Mouse (Mus musculus) bone marrow, adult 2 months (tissue): ENCODE measurements around the gene Zfp607a. TPM values are rescaled to one million over a fixed set of nuclear protein-coding genes. Genes with fewer than 3 reads are reported as not detected.

Experiments
- H3K27ac ChIP-seq: fragments of 200-500 bp; 2 replicates; pipeline ENCODE4 v1.5.1; 2012; ENCODE audit warnings: low read depth, mild to moderate bottlenecking, control low read depth, inconsistent platforms, low read length; ENCODE audit not compliant: control insufficient read depth, poor library complexity, insufficient read depth
- H3K4me1 ChIP-seq: fragments of 200-500 bp; 2 replicates; pipeline ENCODE4 v1.6.1; 2011; ENCODE audit warnings: low read length; ENCODE audit not compliant: control insufficient read depth, insufficient read depth
- H3K4me3 ChIP-seq: fragments of 200-500 bp; replicated peaks from 2 replicates; pipeline ENCODE3; 2011; ENCODE audit warnings: mild to moderate bottlenecking, low read depth, low read length, control low read depth; ENCODE audit not compliant: control insufficient read depth
- CTCF ChIP-seq: fragments of 200-500 bp; IDR thresholded peaks from 2 replicates; pipeline ENCODE4 v1.5.1; 2011; ENCODE audit warnings: low read length, control low read depth; ENCODE audit not compliant: control insufficient read depth, insufficient read depth
- POLR2A ChIP-seq: fragments of 200-500 bp; IDR thresholded peaks from 2 replicates; pipeline ENCODE4 v1.6.1; 2011; ENCODE audit warnings: low read depth, mild to moderate bottlenecking, control low read depth, low read length, borderline replicate concordance; ENCODE audit not compliant: control insufficient read depth
- WGBS: fragments of 180-500 bp; shearing (Covaris S2); methylation state at CpG from one replicate; pipeline ENCODE4 v1.1.7; 2018; 5-methylcytosine and 5-hydroxymethylcytosine counted together
- polyA plus RNA-seq: library from polyadenylated mRNA; stranded (reverse); fragments of >200 nt; gene quantifications from 2 replicates; pipeline ENCODE4 v1.2.4, GENCODE M21; 2011; ENCODE audit warnings: low replicate concordance; ENCODE audit not compliant: missing spikeins, insufficient read depth, insufficient read length

Gene Zfp607a
- polyA plus RNA-seq, result 0.40 and 2.3 TPM in 2 replicates

DNA sequence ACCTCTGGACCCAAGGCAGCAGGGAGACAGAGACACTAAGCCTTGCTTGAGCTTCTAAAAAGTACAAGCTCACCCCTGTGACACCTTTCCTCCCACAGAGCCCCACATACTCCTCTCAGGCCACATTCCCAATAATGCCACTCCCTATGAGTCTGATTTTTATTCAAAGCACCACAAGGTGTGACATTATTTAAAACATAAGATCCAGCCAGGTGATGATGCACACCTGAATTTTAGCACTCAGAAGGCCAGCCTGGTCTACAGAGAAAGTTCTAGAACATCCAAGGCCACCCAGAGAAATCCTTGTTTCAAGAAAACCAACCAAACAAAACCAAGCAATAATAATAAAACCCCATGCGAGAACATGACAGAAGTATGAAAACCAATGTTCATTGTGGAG lies at the start of gene Zfp607a:
Gene Zfp607a (plus strand): TSS at position 301 of the 400 bp plus-strand sequence.
- Histone ChIP-seq H3K4me3 (no peak within 1 kb of the TSS), H3K27ac (no peak within 1 kb of the TSS), H3K4me1 (peaks cover 1% of the 10 kb centered on the region; the same call in 1 of the 2 replicates)
- 89% methylated on average over 1 of the region's 1 CpGs for WGBS
- no peak for TF ChIP-seq CTCF
- no peak for TF ChIP-seq POLR2A

DNA sequence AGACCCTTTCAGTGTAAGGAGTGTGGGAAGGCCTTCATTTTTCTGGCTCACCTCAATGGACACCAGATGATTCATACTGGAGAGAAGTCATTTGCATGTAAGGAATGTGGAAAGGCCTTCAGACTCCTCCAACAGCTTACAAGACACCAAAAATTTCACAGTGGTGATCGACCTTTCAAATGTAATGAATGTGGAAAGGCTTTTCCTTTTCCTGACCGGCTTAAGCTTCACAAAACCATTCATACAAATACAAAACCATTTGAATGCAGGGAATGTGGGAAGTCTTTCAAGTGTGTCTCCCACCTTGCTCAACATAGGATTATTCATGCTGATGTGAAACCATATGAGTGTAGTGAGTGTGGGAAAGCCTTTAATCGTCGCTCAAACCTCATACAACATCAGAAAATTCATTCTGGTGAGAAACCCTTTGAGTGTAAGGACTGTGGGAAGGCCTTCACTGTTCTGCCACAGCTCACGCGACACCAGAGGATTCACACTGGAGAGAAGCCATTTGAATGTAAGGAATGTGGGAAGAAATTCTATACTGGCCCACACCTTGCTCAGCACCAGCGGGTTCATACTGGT lies 38.7 kb upstream of the Zfp607a start:
- 92% methylated on average over 7 of the region's 7 CpGs for WGBS
- TF ChIP-seq POLR2A, result no peak
- TF ChIP-seq CTCF, result no peak

DNA sequence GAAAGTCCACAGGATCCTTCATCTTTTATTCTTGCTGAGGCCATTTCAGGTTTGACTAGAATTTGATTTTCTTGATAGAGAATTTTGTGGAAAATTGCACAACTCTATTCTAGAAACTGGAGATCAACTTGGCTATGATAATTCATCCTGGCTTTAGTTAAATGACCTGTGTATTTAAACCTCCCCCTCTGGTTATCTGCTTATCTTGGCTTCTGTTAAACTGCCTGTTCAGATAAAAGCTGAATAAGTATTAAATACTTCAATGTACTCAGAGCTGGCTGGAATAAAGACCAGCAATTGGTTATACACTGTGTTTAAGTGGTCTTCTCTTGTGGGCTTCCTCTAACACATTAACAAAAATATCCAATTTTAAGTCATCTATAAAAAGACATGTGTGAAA lies 34.7 kb upstream of the Zfp607a start:
- no peak overlapping the region for H3K27ac ChIP-seq
- no peaks in the 10 kb centered on the region for H3K4me1 ChIP-seq
- TF ChIP-seq CTCF (no peak), POLR2A (no peak)
- H3K4me3 ChIP-seq, result no peak overlapping the region

More for the DNA sequence above, 38.7 kb upstream of the Zfp607a start:
- Histone ChIP-seq H3K4me1 (no peaks in the 10 kb centered on the region), H3K4me3 (no peak overlapping the region), H3K27ac (no peak overlapping the region)

DNA sequence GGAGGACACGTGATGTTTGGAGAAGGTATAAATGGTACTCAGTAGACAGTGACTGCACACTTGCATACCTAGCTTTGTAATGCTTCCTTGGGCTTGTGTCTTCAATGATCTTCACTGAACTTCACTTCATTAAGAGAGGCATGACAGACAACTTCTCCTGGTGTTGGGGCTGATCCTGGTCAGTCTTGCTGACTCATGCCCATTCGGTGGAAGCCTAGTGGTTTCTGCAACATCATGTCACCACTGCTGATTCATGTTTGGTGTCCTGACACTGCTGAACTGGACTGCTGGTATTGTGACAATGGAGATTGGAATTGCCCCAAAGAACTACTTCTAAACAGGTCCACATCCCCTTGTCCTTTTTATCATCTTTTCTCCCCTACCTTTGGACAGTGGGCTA lies 23.2 kb upstream of the Zfp607a start:
- WGBS, result 71% methylated on average over 2 of the region's 2 CpGs
- H3K4me3 ChIP-seq, result no peak overlapping the region
- H3K27ac ChIP-seq, result no peak overlapping the region
- TF ChIP-seq POLR2A, result no peak
- TF ChIP-seq CTCF, result no peak
- H3K4me1 ChIP-seq, result no peaks in the 10 kb centered on the region

DNA sequence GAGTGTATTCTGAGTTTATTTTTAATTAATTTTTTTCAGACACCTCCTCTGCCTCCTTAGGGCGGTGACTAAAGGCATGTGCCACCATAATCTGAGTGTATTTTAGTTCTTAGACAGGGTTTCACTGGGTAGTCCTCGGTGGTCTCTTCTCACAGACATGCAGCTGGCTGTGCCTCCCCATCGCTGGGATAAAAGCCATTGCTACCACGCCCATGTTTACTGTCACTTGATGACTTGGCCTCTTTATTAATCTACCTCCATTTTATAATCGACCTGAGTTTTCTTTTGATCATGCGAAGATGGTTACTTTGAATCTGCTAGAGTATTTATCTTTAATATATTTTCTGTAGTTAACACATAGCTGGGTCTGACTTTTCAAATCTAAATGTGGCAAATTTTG lies 19.4 kb upstream of the Zfp607a start:
- Histone ChIP-seq H3K4me1 (no peaks in the 10 kb centered on the region), H3K27ac (no peak overlapping the region), H3K4me3 (peak overlapping the region; percentile 81)
- WGBS, result 33% methylated on average over 6 of the region's 6 CpGs
- no peak for TF ChIP-seq POLR2A
- no peak for TF ChIP-seq CTCF

DNA sequence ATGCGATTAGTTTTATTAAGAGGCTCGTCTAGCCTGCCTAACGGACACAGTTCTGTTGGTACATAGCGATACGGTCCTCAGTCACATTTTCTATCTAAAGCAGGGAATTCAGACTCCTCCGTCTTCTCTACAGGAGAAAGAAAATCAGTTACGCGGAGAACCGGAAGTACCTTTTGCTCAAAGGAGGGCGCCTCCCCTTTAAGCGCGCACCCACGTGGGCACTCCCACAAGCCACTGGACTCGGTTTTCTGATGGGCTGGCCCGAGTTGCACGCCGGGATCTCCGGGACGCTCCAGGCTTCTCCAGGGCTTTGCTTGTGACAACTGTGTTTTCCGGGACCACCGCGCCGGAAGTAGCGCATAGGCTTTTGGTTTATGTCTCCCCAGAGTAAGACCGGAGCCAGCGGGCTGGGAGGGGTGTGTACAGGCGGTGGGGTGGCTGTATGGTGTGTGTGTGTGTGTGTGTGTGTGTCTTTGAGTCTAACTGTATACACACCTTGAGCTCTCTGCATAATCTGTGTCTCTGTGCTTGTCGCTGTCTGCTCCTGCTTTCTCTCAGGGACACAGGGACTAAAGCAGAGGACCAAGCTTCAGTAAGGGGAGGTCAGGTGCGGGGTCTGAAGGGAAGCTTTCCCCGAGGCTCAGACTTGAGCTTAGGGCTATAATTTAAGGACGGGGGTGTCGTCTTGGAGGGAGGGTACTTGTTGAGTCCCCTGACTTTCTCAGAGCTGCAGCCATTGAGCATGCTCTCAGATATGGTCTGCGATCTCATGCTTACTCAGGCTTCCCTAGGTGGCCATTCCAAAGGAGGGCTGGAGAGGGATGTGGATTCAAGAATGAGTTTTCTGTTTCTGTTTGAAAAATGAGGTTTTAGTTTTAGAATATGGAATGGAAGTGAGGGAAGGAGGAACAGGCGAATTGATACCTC lies 18.7 kb upstream of the Zfp607a start, which contains the start of gene Zfp59:
Gene Zfp59 (plus strand): TSS at position 285 of the 927 bp plus-strand sequence.
- no peaks in the 10 kb centered on the region for H3K4me1 ChIP-seq
- no peak within 1 kb of the TSS for H3K27ac ChIP-seq
- H3K4me3 ChIP-seq, result peak within 1 kb of the TSS; percentile 81
- 4% methylated on average over 34 of the region's 34 CpGs for WGBS
- TF ChIP-seq POLR2A (0 out of 2 replicates have a peak, but pooled peaks have one; percentile 31), CTCF (no peak)

DNA sequence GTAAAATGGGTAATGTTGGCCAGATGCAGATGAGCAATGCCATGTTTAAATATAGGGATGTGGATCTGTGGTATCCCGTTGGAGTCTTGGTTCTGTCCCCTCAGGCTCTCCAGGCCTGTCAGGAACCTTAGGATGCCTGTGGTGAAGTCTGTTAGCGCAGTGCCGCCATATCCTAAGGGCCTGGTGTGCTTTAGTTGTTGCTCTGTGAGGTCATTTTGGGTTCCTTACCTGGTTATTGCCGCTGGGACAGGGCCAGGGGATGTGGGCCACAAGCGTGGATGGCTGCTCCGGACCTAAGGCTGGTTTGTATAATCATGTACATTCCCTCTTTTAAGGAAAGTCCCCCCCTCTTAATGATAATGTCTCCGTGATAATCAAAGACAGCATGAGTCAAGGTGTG lies 17.7 kb upstream of the Zfp607a start:
- Histone ChIP-seq H3K4me1 (no peaks in the 10 kb centered on the region), H3K4me3 (no peak overlapping the region), H3K27ac (no peak overlapping the region)
- WGBS, result 88% methylated on average over 7 of the region's 7 CpGs
- TF ChIP-seq CTCF, result no peak
- TF ChIP-seq POLR2A, result no peak

DNA sequence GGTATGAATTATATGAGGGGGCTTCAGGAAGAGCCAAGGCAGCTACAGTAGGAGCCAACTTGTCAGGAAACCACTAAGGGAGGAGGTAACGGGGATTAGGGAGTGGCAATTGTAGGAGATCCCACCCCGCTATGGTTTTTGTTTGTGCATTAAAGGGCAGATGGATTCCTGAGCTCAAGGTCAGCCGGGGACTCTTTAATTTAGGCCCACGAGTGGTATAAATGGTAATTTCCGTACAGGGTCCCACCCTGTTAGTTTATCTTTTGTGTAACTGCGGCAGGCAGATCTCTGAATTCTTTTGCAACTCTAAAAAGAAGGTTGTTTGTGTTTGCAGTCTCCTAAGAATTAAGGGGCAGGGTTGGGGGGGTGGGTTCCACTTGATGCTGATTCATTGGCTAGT lies 17.2 kb upstream of the Zfp607a start:
- no peak overlapping the region for H3K4me3 ChIP-seq
- H3K27ac ChIP-seq, result no peak overlapping the region
- no peaks in the 10 kb centered on the region for H3K4me1 ChIP-seq
- WGBS, result 83% methylated on average over 6 of the region's 6 CpGs
- TF ChIP-seq POLR2A (no peak), CTCF (no peak)
